Mouse (Mus musculus) midbrain, embryonic 14.5 days (tissue): ENCODE data around the gene Arsk. TPM values are rescaled to one million over a fixed set of nuclear protein-coding genes. Genes with fewer than 3 reads are reported as not detected.
A peak's percentile ranks its signal among the peaks of the same experiment; 100 is the strongest.

Experiments
- ATAC-seq: fragments of 200-750 bp; cut with Nextera tagmentation; 2 replicates; pipeline ENCODE4 v1.8.0; 2017; ENCODE audit warnings: moderate number of reproducible peaks, moderate library complexity; ENCODE audit not compliant: low FRiP score, low TSS enrichment
- DNase-seq: peaks from one replicate; pipeline ENCODE4 v3.0.0-alpha.2; 2015
- H3K27ac ChIP-seq: fragments of 300-500 bp; sonication (generic); replicated peaks from 2 replicates; pipeline ENCODE4 v1.5.1; 2014; ENCODE audit warnings: mild to moderate bottlenecking, low read depth, low read length, moderate library complexity
- H3K27me3 ChIP-seq: fragments of 300-500 bp; sonication (generic); 2 replicates; pipeline ENCODE4 v1.6.1; 2014; ENCODE audit warnings: low read length, control low read depth, mixed read lengths; ENCODE audit not compliant: control insufficient read depth, insufficient read depth
- H3K36me3 ChIP-seq: fragments of 300-500 bp; sonication (generic); 2 replicates; pipeline ENCODE4 v1.6.1; 2014; ENCODE audit warnings: low read length, control low read depth; ENCODE audit not compliant: control insufficient read depth, insufficient read depth
- H3K4me1 ChIP-seq: fragments of 300-500 bp; sonication (generic); 2 replicates; pipeline ENCODE4 v1.6.1; 2014; ENCODE audit warnings: mild to moderate bottlenecking, antibody characterized with exemption, low read length, control low read depth; ENCODE audit not compliant: control insufficient read depth, insufficient read depth
- H3K4me2 ChIP-seq: fragments of 300-500 bp; sonication (generic); 2 replicates; pipeline ENCODE4 v1.6.1; 2014; ENCODE audit warnings: mild to moderate bottlenecking, low read length, moderate library complexity
- H3K4me3 ChIP-seq: fragments of 300-500 bp; sonication (generic); replicated peaks from 2 replicates; pipeline ENCODE4 v1.5.1; 2014; ENCODE audit warnings: low read depth, low read length
- H3K9ac ChIP-seq: fragments of 300-500 bp; sonication (generic); replicated peaks from 2 replicates; pipeline ENCODE4 v1.6.1; 2014; ENCODE audit warnings: mild to moderate bottlenecking, low read length, moderate library complexity
- H3K9me3 ChIP-seq: fragments of 300-500 bp; sonication (generic); 2 replicates; pipeline ENCODE4 v1.6.1; 2016; ENCODE audit warnings: low read length, control low read depth, mixed read lengths; ENCODE audit not compliant: control insufficient read depth
- WGBS: fragments of 180-500 bp; shearing (Covaris S2); extraction: QIAGEN DNeasy Blood & Tissue Kit; methylation state at CpG from one replicate; pipeline ENCODE4 v1.1.7; 2014; 5-methylcytosine and 5-hydroxymethylcytosine counted together
- polyA plus RNA-seq: library from polyadenylated mRNA; unstranded; fragments of >200 nt; fragmentation: Nextera tagmentation; extraction: Ambion mirVana; gene quantifications from 2 replicates; pipeline ENCODE4 v1.2.1, GENCODE M21; 2014

Gene Arsk
- polyA plus RNA-seq, 1 experiment from 2014 or later = 4.8 TPM

DNA sequence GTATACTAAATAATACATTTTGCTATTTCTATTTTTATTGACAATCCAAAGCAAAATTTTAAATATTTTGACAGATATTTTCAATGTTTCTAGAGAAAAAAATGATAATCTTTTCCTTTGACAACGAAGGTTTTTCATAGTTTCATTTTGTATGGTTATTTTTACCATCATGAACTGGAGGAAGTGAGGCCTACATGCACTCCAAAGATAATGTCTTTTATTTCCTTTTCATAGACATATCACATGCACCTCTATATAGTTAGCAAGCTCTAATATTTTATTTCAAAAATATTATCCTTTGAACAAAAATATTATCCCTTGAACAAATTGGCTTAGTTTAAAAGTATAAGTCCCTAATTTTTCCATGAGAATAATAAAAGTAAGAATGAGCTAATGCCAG, 24.1 kb downstream of the Arsk start:
- no peak for ATAC-seq
- H3K4me1 ChIP-seq = no peaks in the 10 kb centered on the region

DNA sequence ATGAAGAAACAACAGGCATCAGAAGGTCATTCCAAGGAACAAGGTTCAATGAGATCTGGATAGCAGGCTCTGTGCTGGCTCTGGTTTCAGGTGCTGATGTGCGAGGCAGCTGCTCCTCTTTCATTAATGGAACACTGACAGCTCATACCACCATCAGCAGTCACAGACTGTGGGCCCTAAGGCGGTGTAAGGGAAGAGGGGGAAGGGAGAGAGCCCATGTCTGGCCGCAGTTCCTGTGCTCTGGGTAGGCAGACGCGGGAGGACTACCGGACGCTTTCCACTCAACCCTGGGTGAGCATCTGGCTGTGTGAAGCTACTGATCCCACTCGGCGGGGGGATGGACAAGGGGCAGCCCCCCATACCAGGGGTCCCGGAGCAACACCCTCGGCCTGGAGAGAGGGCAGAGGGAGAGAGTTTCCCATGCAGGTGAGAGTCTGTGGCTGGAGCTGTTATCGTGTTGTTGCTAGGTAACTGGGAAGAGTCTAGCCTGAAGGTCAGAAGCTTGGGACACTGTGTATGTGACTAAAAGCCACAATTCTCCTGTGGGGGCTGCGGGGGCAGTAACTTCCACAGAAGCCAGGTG, 34.0 kb downstream of the Arsk start:
- Histone ChIP-seq H3K9ac (no peak overlapping the region), H3K4me3 (no peak overlapping the region), H3K4me2 (no peak overlapping the region), H3K9me3 (no peaks in the 10 kb centered on the region), H3K27ac (no peak overlapping the region), H3K4me1 (no peaks in the 10 kb centered on the region), H3K27me3 (no peaks in the 10 kb centered on the region), H3K36me3 (0 out of 2 replicates have a peak, but pooled peaks cover 3% of the 10 kb centered on the region)
- 93% methylated on average over 13 of the region's 13 CpGs for WGBS
- no peak for ATAC-seq
- no peak for DNase-seq

More for the DNA sequence above, 24.1 kb downstream of the Arsk start:
- no peak for DNase-seq
- no peak overlapping the region for H3K9ac ChIP-seq
- no peak overlapping the region for H3K4me3 ChIP-seq
- H3K9me3 ChIP-seq = no peaks in the 10 kb centered on the region
- H3K4me2 ChIP-seq = no peak overlapping the region
- H3K27me3 ChIP-seq = no peaks in the 10 kb centered on the region
- H3K27ac ChIP-seq = no peak overlapping the region
- no peaks in the 10 kb centered on the region for H3K36me3 ChIP-seq
- 91% methylated on average over 1 of the region's 1 CpGs for WGBS

DNA sequence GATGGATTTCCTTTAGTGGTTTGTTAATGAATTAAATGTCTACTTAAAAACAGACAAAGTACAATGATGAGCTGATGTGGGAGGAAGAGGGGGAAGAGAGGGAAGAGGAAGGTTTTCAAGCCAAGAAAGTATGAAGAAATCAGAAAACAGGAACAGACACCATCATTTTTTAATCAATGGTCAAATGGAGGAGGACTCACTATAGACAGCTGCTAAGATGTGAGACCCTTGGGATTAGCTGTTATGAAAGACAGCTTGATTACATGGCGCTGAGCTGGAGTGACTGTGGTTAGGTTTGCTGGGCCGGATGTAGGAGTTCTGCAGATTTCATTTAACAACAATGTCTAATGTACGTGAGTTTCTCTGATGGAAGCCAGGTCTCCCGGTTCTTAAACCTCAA, 34.9 kb downstream of the Arsk start:
- no peak for ATAC-seq
- no peaks in the 10 kb centered on the region for H3K27me3 ChIP-seq
- DNase-seq = no peak
- H3K4me1 ChIP-seq = no peaks in the 10 kb centered on the region
- 0 out of 2 replicates have a peak, but pooled peaks cover 3% of the 10 kb centered on the region for H3K36me3 ChIP-seq
- no peak overlapping the region for H3K4me2 ChIP-seq
- H3K4me3 ChIP-seq = no peak overlapping the region
- no peak overlapping the region for H3K9ac ChIP-seq
- no peak overlapping the region for H3K27ac ChIP-seq
- H3K9me3 ChIP-seq = no peaks in the 10 kb centered on the region
- 89% methylated on average over 4 of the region's 4 CpGs for WGBS

DNA sequence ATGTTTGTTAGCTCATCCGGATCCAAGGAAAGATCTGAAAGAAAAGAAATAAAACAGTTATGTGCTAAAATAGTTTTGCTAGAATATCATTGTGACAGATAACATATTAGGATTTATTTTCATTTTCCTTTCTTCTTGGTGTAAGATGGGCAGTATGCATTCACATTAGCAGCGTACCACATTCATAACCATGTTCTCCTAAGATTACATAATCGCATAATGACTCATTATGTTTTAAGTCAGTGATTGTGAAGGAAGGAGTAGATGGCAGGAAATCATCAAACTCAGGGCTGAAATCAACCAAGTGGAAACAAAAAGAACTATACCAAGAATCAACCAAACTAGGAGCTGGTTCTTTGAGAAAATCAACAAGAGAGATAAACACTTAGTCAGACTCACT, 35.9 kb downstream of the Arsk start:
- no peaks in the 10 kb centered on the region for H3K9me3 ChIP-seq
- no peak overlapping the region for H3K9ac ChIP-seq
- H3K4me1 ChIP-seq = no peaks in the 10 kb centered on the region
- H3K27me3 ChIP-seq = peaks cover 8% of the 10 kb centered on the region; the same call in 1 of the 2 replicates
- H3K4me3 ChIP-seq = no peak overlapping the region
- 97% methylated on average over 3 of the region's 3 CpGs for WGBS
- H3K4me2 ChIP-seq = no peak overlapping the region
- H3K36me3 ChIP-seq = 0 out of 2 replicates have a peak, but pooled peaks cover 3% of the 10 kb centered on the region
- ATAC-seq = no peak
- H3K27ac ChIP-seq = no peak overlapping the region
- DNase-seq = no peak

DNA sequence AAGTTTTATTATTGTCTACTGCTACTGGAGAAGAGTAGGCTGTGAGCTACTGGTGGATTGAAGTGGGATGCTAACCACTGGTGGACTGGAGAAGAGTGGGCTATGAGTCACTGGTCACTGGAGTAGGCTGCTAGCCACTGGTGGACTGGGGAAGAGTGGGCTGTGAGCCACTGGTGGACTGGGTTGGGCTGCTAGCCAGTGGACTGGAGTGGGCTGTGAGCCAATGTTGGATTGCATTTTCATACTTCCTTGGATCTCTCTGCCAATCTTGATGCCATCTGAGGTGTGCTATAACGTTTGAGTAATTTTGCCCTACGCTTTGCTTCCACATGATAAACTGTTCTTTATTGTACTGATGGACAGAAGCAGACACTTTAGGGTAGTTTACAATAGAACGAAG, 36.3 kb downstream of the Arsk start:
- H3K4me3 ChIP-seq = no peak overlapping the region
- peaks cover 12% of the 10 kb centered on the region; the same call in 1 of the 2 replicates for H3K27me3 ChIP-seq
- no peak overlapping the region for H3K4me2 ChIP-seq
- ATAC-seq (no peak), DNase-seq (no peak)
- 0 out of 2 replicates have a peak, but pooled peaks cover 3% of the 10 kb centered on the region for H3K36me3 ChIP-seq
- no peak overlapping the region for H3K9ac ChIP-seq
- H3K9me3 ChIP-seq = no peaks in the 10 kb centered on the region
- no peak overlapping the region for H3K27ac ChIP-seq
- 95% methylated on average over 3 of the region's 3 CpGs for WGBS
- no peaks in the 10 kb centered on the region for H3K4me1 ChIP-seq

DNA sequence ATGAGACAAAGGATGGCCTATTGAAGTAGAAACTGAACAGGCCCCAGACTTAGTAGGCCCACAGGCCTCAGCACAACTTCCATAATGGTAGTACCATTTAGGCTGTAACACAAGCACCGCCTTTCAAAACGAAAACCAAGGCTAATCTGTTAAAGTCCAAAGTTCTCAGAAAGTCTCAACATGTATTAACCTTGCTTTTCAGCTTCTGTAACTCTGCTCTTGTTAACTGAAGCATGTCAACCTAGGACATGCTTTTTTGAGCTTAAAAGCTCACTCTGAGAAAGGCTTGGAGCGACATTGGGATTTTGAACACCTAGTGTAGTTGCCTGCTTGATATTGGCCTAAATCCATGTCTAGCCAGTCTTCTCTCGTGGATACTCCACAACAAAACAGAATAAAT, 38.9 kb downstream of the Arsk start:
- DNase-seq (no peak), ATAC-seq (no peak)
- H3K4me2 ChIP-seq = no peak overlapping the region
- no peak overlapping the region for H3K9ac ChIP-seq
- no peak overlapping the region for H3K27ac ChIP-seq
- no peak overlapping the region for H3K4me3 ChIP-seq
- 88% methylated on average over 4 of the region's 4 CpGs for WGBS
- no peaks in the 10 kb centered on the region for H3K9me3 ChIP-seq
- H3K27me3 ChIP-seq = peaks cover 30% of the 10 kb centered on the region
- H3K36me3 ChIP-seq = 0 out of 2 replicates have a peak, but pooled peaks cover 3% of the 10 kb centered on the region
- peaks cover 10% of the 10 kb centered on the region; the same call in 1 of the 2 replicates for H3K4me1 ChIP-seq

- 75% methylated on average over 10 of the region's 10 CpGs for WGBS
- H3K9ac ChIP-seq = no peak overlapping the region
- H3K27ac ChIP-seq = no peak overlapping the region
- H3K4me1 ChIP-seq = peaks cover 10% of the 10 kb centered on the region; the same call in 1 of the 2 replicates
- peaks cover 37% of the 10 kb centered on the region for H3K27me3 ChIP-seq
- 0 out of 2 replicates have a peak, but pooled peaks cover 3% of the 10 kb centered on the region for H3K36me3 ChIP-seq
- no peak overlapping the region for H3K4me2 ChIP-seq
- ATAC-seq (no peak), DNase-seq (no peak)
- no peaks in the 10 kb centered on the region for H3K9me3 ChIP-seq
- H3K4me3 ChIP-seq = peak overlapping the region; percentile 57; the same call in 1 of the 2 replicates
Measured at GRCm38 (mm10) chr13:76057267-76058069, 41.0 kb downstream of the Arsk start.

GRCm38 (mm10) chr13:76056896-76057266, 41.6 kb downstream of the Arsk start, which contains the start of gene Gpr150:
Gene Gpr150 (minus strand): TSS chr13:76056996.
- Histone ChIP-seq H3K27ac (0 out of 2 replicates have a peak within 1 kb of the TSS, but pooled peaks have one; percentile 20), H3K9ac (peak within 1 kb of the TSS; percentile 60), H3K27me3 (peaks cover 37% of the 10 kb centered on the region), H3K9me3 (no peaks in the 10 kb centered on the region), H3K4me2 (peak within 1 kb of the TSS; percentile 100), H3K4me3 (peak within 1 kb of the TSS; percentile 57), H3K36me3 (no peaks in the 10 kb centered on the region), H3K4me1 (peaks cover 10% of the 10 kb centered on the region; the same call in 1 of the 2 replicates)
- WGBS = 9% methylated on average over 10 of the region's 10 CpGs
- ATAC-seq = peak; percentile 1; the same call in 1 of the 2 replicates
- DNase-seq = no peak
